Mouse (Mus musculus): ENCODE data around the gene Pramel5.
"Not testable (repeated sequence)": the region's sequence is repeated elsewhere in the genome, so short reads cannot be mapped to it uniquely, and the experiment has no call there.

DNA sequence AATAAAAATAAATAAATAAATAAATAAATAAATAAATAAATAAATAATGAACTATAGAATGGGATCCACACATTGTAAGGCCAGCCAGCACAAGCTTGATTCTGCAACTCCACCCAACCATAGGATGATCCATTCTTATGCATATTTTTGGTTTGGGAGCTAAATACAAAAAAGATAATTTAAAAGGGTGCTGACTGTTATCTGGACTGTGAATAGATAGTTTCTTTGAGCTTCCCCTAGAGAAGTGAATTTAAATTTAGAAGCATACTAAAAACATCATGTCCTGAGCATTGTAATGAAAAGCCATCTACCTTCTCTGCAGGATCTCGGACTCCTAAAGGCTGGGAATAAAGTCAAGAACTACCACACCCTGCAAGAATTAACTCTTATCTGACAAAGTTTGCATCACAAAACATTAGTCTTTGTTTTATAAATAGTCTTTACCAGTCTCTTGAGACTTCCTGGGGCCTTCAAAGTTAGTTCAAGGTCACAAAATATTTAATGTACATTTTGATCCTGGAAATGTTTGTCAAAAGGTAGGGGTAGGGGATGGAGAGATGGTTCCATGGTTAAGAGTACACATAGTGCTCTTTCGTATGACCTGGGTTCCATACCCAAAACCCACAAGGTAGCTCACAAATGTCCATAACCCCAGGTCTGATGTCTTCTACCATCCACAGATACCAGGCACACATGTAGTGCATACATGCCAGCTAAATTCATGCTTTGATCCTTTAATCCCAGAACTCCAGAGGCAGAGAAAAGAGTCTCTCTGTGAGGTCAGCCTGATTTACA lies 32.6 kb upstream of the Pramel5 start:
- TF ChIP-seq USF1 (IDR thresholded peaks at IDR 0.05; ENCODE audit: low read depth); CTCF (IDR thresholded peaks at IDR 0.05; ENCODE audit: control insufficient read depth, insufficient read depth, insufficient read length); MAX (IDR thresholded peaks at IDR 0.05): not testable (repeated sequence)

All from C2C12 (cell line).